Mouse (Mus musculus): Measurements from ENCODE around the gene Cdkn3. TPM values are rescaled to one million over a fixed set of nuclear protein-coding genes. Genes with fewer than 3 reads are reported as not detected.
"Not testable (repeated sequence)": the region's sequence is repeated elsewhere in the genome, so short reads cannot be mapped to it uniquely, and the experiment has no call there.

Gene Cdkn3
- polyA plus RNA-seq, 3 experiments from 2014 or later = 5.0 to 73.4 (median 7.6) TPM

- ATAC-seq = no peak
These were observed 23.1 kb downstream of the Cdkn3 start for GRCm38 (mm10) chr14:46783327-46783926.

GRCm38 (mm10) chr14:46785247-46785646, 24.9 kb downstream of the Cdkn3 start:
- no peak for ATAC-seq

DNA sequence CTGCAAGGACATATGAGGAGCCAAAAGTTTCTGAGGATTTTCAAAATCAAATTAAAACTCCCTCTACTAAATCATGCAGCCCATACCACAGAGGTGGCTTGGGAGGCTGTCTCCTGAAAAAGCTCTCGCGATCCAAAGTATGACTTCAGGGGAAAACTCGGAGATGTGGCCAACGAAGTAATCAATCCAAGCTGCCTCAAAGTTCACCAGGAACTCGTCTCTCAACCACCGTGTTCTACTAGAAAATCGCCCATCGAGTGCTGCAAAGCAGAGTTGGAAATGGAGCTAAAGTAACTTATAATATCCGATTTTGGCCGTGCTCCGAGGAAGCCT, 27.1 kb downstream of the Cdkn3 start:
- no peak for ATAC-seq

GRCm38 (mm10) chr14:46787787-46788504, 27.6 kb downstream of the Cdkn3 start, which contains the start of gene Cnih1:
Gene Cnih1 (minus strand): TSS chr14:46788411.
- ATAC-seq = peak; percentile 96

DNA sequence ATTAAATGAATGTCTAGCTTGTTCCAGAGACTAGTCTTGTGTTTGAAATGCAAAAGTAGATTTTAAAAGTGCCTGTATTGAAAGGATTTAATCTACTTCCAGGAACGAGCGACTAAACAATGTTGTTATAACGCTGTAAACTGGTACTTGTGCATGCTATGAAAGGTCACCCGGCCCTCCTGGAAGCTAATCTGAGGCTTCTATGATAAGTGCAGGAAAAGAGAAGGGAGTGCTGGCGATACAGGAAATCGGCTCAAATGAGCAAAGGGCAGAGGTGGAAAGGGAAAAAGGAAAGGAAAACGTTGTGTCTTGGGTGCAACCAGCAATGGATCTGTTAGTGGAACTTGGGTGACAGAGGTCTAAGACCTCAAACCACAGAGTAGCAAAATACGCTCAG, 28.2 kb downstream of the Cdkn3 start:
- ATAC-seq = no peak

DNA sequence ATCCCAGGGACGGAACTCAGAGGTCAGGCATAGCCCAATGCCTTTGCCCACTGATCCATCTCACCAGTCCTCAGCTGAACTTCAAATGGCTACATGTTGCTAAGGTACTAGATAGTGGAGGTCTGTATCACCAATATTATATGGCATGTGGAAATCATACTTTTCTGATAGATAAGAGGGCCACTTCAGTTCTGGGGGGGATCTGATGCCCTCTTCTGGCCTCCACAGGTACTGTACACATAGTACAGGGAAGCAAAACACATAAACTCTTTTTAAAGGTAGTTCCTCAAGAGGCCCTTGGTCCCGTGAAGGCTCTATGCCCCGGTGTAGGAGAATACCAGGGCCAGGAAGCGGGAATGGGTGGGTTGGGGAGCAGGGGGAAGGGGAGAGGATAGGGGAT, 30.0 kb downstream of the Cdkn3 start:
- ATAC-seq = no peak

DNA sequence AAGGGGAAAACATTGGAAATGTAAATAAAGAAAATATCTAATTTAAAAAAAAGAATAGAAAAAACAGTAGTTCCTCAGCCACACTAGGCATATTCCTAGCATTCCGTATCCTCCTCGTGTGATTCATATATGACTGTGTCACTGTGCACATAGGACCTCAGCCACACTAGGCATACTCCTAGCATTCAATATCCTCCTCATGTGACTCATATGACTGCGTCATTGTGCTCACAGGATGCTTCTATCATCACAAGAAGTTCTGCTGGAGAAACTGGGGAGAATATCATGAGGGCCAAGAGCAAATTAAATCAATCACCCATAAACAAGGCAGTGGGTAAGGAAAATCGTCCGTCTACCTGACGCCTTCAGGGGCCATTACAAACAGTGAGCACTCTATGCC, 30.4 kb downstream of the Cdkn3 start:
- no peak for ATAC-seq

DNA sequence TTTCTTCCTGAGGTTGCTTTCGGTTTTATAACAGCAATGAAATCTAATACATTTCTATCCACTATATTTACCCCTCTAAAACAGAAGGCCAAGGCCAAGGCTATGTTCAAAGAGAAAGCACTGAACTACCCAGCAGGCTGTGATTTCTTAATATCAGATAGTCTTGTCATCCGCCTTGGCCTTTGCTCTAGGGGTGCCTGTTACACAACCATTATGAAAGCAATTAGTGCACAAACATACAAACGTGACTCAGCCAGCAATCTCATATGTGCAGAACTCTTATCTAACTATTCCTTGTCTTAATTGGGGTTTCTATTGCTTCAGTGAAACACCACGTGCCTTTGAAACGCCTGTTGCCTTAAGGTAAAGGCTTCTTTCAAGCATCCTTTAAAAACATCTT, 33.8 kb downstream of the Cdkn3 start:
- no peak for ATAC-seq

DNA sequence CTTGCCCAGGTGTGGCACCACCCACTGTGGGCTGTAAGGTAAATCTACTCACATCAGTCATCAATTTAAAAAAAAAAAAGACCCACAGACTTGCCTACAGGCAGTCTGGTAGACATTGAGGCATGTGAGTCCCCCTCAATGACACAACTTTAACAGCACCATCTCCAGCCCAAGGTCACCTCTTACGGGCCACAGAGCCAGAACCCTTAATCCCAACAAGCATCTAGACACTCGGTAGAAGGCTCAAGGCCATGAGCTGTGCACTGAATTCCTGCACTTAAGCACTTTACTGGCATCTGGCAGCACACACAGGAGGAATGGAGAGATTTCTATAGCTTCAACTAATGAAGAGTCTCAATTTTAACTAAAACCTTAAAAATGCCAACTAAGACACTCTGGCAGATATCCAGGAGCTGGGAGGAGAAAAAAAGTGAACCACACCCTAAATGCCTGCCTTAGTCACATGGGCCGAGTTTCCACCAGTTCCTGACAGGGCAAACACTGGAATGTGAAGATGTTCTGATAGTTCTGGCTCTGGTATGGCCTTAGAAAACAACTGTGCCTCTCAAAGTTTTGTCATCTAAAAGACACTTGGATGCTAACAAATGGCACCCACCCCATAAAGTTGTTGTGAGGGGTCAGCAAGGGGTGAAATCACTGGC, 40.5 kb downstream of the Cdkn3 start:
- no peak for ATAC-seq

DNA sequence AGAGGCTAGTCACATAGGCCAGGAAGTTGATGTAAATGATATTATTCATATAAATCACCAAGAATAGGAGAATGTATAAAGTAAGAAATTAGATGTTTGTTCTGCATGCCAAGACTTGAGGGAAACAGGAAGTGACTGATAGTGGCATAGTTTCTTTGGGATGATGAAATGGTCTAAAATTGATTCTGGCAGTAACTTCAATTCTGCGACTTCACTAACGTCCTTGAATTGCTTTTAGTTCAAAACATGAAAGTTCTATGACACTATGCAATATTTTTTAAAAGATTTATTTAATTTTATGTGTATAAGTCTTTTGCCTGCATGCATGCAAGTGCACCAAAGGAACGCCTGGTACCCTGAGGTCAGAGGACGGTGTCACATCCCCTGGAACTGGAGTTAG, 42.9 kb downstream of the Cdkn3 start:
- ATAC-seq = no peak

DNA sequence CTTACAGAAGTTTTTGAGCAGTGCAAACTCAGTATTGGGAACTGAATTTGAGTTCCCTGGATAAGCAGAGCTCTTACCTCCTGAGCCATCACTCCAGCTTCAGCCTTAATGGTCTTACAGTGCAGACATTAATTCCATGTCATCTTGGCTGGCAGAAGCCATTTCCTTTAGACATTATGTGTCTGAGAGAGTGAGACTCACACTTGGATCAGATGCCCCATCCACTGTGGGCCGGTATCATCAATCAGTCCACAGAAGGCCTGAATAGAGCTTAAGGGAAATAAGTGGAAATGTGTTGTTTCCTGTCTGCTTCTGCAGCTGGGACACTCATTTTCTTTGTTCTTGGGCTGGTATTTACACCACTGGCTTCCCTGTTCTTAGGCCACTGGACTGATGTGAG, 43.5 kb downstream of the Cdkn3 start:
- ATAC-seq = no peak

- no peak for ATAC-seq
These were observed 45.8 kb downstream of the Cdkn3 start for GRCm38 (mm10) chr14:46806186-46806585.

- ATAC-seq = no peak
These were observed 47.6 kb downstream of the Cdkn3 start for GRCm38 (mm10) chr14:46807927-46808326.

GRCm38 (mm10) chr14:46815640-46816039, 55.3 kb downstream of the Cdkn3 start:
- no peak for ATAC-seq

GRCm38 (mm10) chr14:46816916-46817622, 56.7 kb downstream of the Cdkn3 start:
- ATAC-seq = no peak

GRCm38 (mm10) chr14:46818743-46819142, 58.4 kb downstream of the Cdkn3 start:
- no peak for ATAC-seq

GRCm38 (mm10) chr14:46819961-46820360, 59.6 kb downstream of the Cdkn3 start:
- not testable (repeated sequence) for ATAC-seq

Other genes starting within 250 kb of the Cdkn3 start
- gene Cnih1, start 27.9 kb downstream of the Cdkn3 start, polyA plus RNA-seq (2017; shearing (Covaris generic)) = 10 to 100 TPM; 68.7 to 99.0 (median 71.8) TPM
- 100 to 1,000 TPM in 1 of 3 experiments, 10 to 100 TPM in 2; 93.1 to 115 (median 98.6) TPM for gene Gmfb, start 61.7 kb downstream of the Cdkn3 start, polyA plus RNA-seq (2017; shearing (Covaris generic))
- 10 to 100 TPM in 2 of 3 experiments, 1 to 10 TPM in 1; 8.2 to 12.2 (median 11.3) TPM for gene Cgrrf1, start 71.6 kb downstream of the Cdkn3 start, polyA plus RNA-seq (2017; shearing (Covaris generic))
- gene Samd4, start 122.3 kb downstream of the Cdkn3 start, polyA plus RNA-seq (2017; shearing (Covaris generic)) = not detected

All from inflammation-experienced regulatory T-cells, adult 6 months (primary cell).